Mouse (Mus musculus): ENCODE measurements at regions not wholly inside any gene's neighbourhood (a gene's known extent, or its start where the extent isn't known, plus 50 kb on each side); places are given as distances from the start of the nearest gene placed in this dataset.

DNA sequence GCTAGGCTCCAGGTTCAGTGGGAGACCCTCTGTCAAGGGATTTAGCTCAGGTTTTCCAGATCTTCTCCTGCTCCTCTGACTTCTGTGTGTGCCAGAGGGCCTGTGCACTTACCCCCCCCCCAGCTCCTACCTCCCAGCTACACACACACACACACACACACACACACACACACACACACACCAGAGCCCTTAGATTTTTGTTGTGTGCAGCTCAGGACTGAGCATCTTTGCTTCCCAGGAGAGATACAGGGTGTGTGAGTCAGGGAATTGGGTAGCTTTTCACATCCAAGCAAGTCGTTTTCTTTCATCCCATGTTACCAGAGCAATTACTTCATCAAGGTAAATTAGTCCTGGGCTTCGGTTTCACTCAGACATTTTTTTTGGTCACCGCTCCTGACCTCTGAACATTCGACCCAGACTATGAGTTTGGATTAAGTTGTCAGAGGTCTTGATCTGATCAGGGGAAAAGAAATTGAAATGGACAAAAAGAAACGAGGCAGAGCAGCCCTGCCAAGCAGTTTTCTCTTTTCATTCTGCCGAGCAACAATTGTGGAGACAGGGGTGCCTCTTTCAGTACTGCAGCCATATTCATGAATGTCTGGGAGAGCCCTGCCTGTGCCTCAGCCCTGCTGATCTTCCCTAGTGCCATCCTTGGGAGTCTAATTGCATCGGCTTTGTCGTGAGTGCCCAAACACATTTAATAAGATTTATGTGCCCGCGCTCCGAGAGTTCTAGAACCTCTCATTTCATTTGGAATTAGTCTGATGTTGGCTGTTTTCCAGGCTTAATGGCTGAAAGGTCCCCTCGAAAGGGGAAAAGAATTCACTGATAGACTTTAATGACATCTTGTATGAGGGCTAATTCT lies 241.3 kb downstream of the 1500009L16Rik start:
- DNase-seq (ENCODE audit: low spot score in 2 of 2), result no peak

DNA sequence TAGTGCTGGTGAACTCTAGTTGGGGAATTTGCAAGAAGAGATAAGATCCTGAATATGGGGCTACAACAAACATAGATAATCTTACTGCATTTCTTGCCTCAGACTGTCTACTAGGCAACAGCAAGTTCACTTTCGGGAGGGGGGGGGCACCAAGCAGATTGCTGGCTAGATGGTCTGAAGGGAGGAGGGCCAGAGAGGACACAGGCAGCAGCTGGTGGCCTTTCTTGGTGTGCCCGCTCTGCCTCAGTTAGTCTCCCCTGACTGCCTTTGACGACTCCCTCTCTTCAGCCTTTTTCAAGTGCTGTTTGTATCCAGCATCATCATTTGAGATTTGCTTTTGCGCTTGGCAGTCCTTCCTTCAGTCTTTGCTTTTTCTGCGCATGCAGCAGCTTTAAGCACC lies 242.2 kb downstream of the 1500009L16Rik start:
- DNase-seq (ENCODE audit: low spot score in 2 of 2), result no peak

DNA sequence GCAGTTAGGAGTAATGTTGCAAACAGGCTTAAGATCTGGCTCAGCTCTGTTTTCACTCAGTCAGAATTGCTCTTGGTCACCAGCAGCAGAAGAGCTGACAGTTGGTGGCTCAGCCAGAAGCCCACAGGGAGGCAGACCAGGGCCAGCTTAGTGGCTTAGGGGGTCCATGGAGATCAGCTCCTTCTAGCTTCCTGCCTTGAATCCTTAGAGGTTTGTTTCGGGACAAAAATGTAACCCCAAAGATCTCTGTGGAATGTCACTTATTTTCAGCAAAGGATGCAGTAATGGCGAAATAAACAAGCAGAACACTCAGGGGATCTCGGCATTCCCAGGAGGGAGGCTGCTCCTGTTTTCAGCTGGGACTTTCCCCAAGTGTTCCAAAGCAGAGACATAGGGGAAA lies 247.8 kb downstream of the 1500009L16Rik start:
- no peak for DNase-seq (ENCODE audit: low spot score in 2 of 2)

GRCm38 (mm10) chr10:83974548-83974947 lies 251.9 kb downstream of the 1500009L16Rik start:
- DNase-seq (ENCODE audit: low spot score in 2 of 2), result no peak

- peak in 1 of 2 experiments; percentile 21 for DNase-seq (ENCODE audit: low spot score in 2 of 2)
Measured at GRCm38 (mm10) chr10:83976548-83976947, 253.9 kb downstream of the 1500009L16Rik start.

DNA sequence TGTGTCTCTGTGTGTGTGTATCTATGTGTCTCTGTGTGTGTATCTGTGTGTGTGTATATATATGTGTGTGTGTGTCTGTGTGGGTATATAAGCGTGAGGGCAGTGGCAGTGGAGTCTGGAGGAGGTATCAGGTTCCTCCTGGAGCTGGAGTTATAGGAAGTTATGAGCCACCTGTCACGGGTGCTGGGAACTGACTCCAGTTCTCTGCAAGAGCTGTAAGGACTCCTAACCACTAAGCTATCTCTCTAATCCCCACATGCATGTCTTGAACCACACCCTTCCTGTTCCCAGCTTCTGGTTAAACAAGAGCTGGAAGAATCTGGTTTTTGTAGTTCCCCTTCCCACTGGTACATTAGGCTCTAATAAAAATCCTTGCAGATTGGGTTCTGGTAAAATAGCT lies 257.3 kb downstream of the 1500009L16Rik start:
- no peak for DNase-seq (ENCODE audit: low spot score in 2 of 2)

DNA sequence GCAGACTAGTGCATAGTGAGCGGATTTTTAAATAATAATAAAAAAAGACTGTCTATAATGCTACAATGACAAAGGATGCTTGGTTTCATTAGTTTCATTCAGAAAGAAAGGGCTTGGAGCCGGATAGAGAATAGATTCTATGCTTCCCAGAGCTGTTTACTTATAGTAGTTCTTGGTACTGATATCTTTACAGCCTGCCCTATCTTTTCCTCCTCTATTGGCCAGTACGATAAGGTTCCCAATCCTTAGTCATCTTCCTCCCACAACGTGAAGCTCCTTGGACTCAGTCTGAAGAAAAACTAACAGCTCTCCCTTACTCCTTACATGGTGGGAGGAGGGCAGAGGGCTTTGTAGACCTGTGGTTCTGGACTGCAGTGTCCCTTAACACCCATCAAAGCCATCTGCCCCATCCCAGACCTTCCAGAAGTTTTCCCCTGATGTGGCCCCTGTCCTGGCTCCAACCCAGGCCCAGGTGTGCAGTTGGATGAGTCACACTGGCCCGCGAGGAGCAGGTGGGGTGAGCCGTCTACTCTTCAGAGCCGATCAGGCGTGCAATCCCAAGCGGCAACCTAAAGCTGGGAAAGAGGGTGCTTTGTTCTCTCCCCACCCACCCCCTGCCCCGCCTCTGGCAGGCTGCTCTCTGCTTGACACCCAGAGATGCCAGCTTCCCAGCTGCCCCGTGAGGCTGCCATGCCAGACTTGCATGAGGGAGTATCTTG lies 262.2 kb downstream of the 1500009L16Rik start:
- DNase-seq (ENCODE audit: low spot score in 2 of 2), result no peak

DNA sequence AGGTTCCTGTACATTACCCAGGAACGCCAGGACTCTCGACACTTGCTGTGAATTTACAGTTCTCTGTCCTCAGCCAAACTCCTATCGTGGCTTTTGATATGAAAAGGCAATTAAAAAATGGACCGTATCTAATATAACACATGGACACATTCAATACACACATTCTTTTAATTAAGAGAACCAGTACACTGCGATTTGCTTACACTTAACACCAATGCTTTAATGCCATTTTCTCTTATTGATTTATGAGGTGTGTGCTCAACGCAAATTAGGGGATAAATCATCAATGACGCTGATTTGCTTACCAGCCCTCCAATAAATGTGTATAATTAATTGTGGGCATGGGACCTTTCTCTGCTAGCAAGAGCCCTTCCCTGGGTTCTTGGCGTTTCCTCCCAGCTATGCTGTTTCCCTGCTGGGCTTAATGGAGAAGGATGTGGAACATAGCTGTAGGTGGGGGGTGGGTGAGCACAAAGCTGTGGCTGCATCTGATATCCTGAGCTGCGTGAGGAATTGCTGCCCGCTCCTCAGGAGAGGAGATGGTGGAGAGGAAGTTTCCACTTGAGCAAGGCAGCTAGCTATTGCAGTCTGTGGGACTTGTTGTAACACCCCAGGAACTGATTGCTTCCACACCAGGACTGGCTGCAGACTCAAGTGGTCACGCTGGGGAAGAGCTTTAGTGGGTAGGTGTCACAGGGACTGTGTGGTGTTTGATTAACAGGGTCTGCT lies 270.1 kb downstream of the 1500009L16Rik start:
- DNase-seq (ENCODE audit: low spot score in 2 of 2), result no peak

GRCm38 (mm10) chr10:83995026-83995600 lies 272.4 kb downstream of the 1500009L16Rik start:
- DNase-seq (ENCODE audit: low spot score in 2 of 2), result no peak

DNA sequence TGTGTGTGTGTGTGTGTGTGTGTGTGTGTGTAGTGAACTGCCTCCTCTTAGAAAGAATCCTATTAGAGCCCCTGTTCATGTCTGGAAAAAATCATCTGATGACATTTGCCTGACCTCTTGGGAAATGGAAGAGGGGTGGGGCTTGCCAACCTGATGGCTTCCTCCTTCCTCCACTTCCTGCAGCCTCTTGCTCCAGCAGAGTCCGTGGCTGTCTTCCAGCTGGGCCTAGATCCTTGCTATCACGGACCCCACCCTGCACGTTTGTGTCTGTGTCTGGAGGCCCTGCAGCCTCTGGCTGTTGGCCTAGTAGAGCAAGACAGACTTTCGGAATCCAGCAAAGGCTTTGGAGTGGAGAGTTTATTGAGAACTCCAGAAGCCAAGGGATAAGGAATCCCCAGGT lies 273.2 kb downstream of the 1500009L16Rik start:
- DNase-seq (ENCODE audit: low spot score in 2 of 2), result no peak

DNA sequence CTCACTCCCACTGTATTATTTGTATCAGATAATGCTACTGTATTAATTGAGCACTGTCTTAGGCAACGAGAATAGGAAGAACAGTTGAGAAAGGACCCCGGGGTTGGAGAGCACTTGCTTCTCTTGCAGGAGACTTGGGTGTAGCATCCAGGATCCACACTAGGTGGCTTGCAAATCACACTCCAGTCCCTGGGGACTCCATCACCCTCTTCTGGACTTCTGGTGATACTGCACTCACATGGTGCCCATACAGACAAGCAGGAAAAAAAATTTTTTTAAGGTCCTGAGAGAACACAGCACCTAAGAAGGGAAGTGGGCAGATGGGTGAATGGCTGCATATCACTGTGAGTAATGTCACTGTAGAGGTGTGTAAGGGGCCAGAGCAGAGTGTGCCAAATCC lies 273.8 kb downstream of the 1500009L16Rik start:
- no peak for DNase-seq (ENCODE audit: low spot score in 2 of 2)

DNA sequence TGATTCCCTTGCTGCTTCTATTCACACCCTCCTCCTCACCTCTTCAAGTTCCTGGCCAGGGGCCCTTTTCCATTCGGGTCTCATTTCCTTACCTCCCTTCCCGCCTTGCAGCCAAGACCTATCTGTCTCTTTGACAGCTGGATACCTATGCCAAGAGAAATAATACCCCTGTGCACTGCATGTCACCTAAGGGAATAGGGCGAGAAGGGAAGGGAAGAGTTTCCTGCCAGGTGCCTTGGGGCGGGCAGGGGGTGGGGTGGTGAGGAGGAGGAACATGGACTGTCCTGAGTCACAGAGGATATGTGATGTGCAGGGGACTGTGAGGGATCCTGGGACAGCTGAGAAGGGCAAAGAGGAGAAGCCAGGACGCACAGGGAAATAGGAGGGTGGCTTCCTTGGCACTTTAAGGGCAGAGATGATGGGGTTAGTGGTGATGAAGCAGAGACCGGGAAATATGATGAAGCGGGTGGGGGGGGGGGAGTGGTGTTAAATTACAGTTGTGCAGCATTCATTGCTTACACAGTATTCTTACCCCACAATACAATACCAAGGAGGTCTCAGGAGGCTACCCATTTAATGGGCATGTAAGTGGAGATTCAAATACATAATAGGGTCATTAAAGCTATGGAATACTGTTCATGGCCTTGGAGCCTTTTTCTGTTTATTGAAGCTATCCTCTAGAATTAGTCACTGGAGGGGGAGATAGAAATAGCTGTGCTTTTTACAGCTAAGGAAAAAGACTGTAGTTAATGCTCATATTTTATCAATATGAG lies 278.0 kb downstream of the 1500009L16Rik start:
- no peak for DNase-seq (ENCODE audit: low spot score in 2 of 2)

DNA sequence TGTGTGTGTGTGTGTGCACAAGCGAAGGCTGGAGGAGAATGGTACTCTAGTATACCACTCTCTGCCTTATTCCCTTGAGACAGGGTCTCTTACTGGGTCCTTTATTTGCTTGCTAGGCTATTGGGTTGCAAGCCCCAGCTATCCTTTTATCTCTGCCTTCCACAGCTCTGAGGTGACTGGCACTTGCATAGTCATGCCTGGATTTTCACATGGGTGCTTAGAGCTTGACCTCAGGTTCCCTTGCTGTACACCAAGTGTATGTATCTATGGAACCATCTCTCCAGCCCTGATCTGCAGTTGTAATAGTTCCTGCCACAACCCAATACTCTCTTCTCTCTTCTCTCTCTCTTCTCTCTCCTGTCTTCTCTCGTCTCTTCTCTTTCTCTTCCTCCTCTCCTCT lies 280.1 kb downstream of the 1500009L16Rik start:
- no peak for DNase-seq (ENCODE audit: low spot score in 2 of 2)

DNA sequence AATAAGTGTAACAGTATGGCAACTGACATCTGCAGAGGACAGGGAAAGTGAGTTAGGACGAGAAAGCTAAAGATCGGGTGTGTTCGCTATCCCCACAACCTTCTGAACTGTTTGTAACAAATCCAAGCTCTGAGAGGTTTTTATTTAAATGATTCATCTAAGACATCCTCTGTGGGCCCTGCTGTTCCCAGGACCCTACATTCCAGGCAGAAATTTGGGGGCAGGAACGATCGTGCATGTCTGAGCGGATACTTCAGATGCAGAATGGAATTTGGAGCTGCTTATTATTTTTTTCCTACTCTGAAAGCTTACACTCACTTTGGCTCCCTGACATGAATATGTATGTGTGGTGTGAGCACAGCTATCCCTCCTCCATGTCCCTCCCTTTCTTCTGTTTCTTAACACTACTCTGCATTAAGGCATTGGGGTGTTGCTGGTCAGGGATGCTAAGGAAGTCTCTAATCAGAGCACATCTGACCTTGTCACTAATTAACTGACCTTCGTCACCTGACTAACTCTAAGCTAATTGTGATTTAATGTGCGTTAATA lies 281.0 kb downstream of the 1500009L16Rik start:
- no peak for DNase-seq (ENCODE audit: low spot score in 2 of 2)

DNA sequence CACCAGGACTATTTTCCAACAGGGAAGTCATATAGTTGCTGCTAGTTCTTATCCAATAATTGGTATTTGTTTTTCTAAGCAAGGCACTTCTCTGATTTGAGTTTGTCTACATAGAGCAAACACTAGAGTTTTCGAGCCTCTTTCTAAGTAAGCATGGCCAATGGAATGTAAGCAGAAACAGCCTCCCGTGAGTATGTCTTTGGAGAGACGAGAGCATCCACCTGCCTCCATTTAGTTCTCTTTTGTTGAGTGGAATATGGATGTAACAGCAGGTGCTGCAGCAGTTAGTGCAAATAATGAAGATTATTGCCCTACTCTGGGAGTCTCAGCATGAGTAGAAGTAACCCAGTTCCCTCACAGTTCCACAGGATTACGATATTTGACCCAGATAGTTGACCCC lies 286.3 kb downstream of the 1500009L16Rik start:
- DNase-seq (ENCODE audit: low spot score in 2 of 2), result no peak

DNA sequence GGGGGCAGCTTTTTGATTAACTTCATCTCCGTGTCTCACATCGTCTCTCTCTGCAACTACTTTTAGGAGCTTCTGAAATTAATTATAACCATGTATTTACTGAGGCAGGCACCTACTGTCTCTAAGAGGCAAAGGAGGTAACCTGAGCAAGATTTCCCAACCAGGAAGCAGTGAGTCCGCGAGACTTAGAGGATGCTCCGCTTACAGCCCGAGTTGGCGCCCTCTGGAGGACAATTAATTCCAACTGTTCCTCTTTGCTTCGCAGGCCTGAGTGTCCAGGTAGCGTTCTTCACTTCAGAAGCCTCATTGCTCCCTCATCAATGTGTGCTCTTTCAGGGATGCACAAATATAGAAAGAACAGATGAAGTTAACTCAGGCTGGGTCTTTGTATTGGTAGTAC lies 296.7 kb downstream of the 1500009L16Rik start:
- DNase-seq (ENCODE audit: low spot score in 2 of 2), result peak; percentile 46 to 83

DNA sequence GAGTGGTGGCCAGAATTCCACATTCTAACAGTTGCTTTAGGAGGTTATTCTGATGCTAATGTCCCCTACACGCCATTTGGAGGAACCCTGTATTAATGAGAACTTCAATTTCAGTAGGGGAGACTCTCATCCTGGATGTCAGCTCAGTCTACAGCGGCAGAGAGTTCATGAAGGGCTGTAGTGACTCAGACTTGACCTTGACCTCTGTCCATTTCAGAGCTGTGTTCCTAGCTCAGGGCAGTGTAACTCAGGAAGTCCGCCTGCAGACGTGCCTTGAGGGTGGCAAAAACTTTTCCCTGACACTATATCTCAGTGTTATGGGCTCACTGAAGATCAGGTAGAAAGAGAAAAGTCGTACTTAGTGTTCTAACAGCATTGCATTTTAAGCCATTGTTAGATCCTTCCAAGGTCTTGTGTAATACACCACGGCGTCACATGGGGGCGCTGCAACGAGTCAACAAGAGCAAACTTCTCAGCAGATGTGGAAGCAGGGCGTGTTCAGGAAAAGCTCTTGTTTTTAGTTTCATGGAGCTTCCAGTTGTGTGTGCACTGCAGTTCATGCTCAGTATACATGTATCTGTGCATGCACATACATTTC lies 297.5 kb downstream of the 1500009L16Rik start:
- peak in 1 of 2 experiments; percentile 44 for DNase-seq (ENCODE audit: low spot score in 2 of 2)

DNA sequence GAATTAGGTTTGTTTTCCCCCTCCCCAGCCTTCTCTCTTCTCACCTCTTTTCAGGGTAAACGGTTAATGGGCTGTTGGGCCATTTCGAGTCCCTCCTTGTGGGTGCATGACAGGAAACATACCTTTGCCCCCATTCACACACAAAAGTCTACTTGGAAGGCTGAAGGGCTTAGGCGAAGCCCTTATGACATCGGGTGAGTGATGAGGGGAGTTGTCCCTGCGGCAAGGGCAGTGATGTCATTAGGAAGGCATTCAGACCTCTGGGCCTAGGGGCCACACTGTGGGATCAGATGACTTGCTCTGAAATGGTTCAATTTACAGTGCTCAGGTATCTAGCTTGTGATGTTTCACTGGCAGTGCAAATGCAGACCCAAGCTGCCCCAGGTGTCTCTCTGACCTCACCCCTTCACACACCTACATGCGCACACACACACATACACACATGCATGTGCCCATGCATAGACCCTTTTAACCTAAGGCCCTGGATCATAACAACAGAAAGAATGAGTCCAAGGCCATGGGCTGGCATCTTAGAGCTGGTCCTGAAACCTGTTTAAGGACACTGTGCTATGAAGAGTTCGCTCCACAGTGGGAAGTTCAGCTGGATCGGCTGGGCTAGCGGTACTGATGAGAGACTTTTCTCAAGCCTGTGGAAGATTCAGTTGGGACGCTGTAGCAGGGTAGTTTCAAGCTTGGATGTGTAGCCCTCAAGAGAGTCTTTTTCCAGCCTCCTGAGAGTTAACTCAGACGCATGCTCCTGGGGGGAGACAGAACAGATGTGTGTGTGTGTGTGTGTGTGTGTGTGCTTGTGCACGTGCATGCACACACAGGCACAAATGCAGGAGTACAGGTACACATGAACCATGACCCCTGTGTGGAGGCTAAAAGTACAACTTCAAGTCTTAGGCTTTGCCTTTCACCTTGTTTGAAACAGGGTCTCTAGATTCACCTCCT lies 298.8 kb downstream of the 1500009L16Rik start:
- no peak for DNase-seq (ENCODE audit: low spot score in 2 of 2)

- DNase-seq (ENCODE audit: low spot score in 2 of 2), result no peak
Measured at GRCm38 (mm10) chr10:84024294-84024693, 301.6 kb downstream of the 1500009L16Rik start.

Data from layer of hippocampus, adult 18-20 months (tissue).